Mouse (Mus musculus) cerebellum, adult 11 months (tissue): ENCODE results near the gene Tspan9.

Experiments used
- DNase-seq: peaks from one replicate; pipeline ENCODE4 v3.0.0; 2022

The Tspan9 gene

DNA sequence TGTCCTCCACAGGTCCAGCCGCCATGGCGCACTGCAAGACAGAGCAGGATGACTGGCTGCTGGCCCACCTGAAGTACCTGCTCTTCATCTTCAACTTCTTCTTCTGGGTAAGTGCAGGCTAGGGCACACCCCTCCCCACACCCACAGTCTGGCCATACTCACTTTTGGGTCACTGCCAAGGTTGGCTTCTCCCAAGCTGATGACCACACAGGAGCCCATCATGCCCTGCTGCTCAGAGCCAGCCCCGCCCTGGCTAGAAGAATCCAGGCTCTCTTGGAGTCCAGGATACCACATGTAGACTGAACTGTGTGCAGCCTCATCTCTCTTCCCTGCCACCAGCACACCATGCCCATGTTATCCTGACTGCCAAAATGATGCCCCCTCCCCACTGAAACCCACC is 230.5 kb downstream of the Tspan9 start:
- DNase-seq: no peak

DNA sequence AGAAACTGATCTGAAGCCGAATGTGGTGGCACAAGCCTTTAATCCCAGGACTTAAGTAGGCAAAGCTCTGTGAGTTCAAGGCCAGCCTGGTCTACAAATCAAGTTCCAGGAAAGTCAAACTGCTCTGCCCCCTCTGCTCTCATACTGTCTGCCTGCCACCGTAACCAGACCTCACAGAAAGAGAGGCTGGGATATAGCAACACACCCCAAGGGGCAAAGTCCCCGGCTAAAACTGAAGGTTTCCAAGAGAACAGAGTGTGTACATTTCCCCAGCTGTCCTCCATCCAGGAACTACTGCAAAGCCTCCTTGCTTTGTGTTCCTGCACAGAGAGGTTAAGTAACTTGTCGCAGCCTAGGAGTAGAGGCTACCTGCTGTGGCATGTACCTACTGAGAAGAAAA is 231.7 kb downstream of the Tspan9 start:
- no peak for DNase-seq
